Mouse (Mus musculus) MEL (cell line): ENCODE measurements around the gene Mypn. TPM values are rescaled to one million over a fixed set of nuclear protein-coding genes. Genes with fewer than 3 reads are reported as not detected.

ENCODE experiments used
- DNase-seq: peaks from one replicate; pipeline ENCODE4 v3.0.0; 2011; ENCODE audit warnings: low read depth, low spot score
- H3K27ac ChIP-seq: 2 replicates; pipeline ENCODE4 v1.5.1; 2012; ENCODE audit warnings: low read depth, mild to moderate bottlenecking, control low read depth, low read length, moderate library complexity; ENCODE audit not compliant: control insufficient read depth
- H3K27me3 ChIP-seq, 2 experiments: fragments of 150-350 bp in 1 of 2; sonication (generic) in 1 of 2; 2 replicates each; pipeline ENCODE4 v1.6.1; 2012; ENCODE audit warnings: low read length in 2 of 2, mild to moderate bottlenecking in 2 of 2, improper control_type of control experiment in 1 of 2, moderate library complexity in 1 of 2; ENCODE audit not compliant: insufficient read depth in 2 of 2, control insufficient read depth in 1 of 2
- H3K36me3 ChIP-seq, 2 experiments: 2 replicates each; pipeline ENCODE4 v1.6.1; 2012 to 2014; ENCODE audit warnings: low read length in 2 of 2, improper control_type of control experiment in 1 of 2, inconsistent platforms in 1 of 2, mild to moderate bottlenecking in 1 of 2; ENCODE audit not compliant: insufficient read depth in 2 of 2, control insufficient read depth in 1 of 2
- H3K4me1 ChIP-seq, 2 experiments: fragments of 150-350 bp in 1 of 2; sonication (generic) in 1 of 2; 2 replicates each; pipeline ENCODE4 v1.6.1; 2012; ENCODE audit warnings: low read length in 2 of 2, improper control_type of control experiment in 1 of 2, mild to moderate bottlenecking in 1 of 2; ENCODE audit not compliant: insufficient read depth in 2 of 2, control insufficient read depth in 1 of 2
- H3K4me3 ChIP-seq, 2 experiments: fragments of 150-350 bp in 1 of 2; sonication (generic) in 1 of 2; 2 replicates each; pipeline ENCODE4 v1.5.1; 2012; ENCODE audit warnings: low read depth in 2 of 2, low read length in 2 of 2, mild to moderate bottlenecking in 2 of 2, moderate library complexity in 2 of 2, control low read depth in 1 of 2, improper control_type of control experiment in 1 of 2; ENCODE audit not compliant: control insufficient read depth in 1 of 2, insufficient read depth in 1 of 2
- H3K79me2 ChIP-seq: 2 replicates; pipeline ENCODE4 v1.6.1; 2012; ENCODE audit warnings: mild to moderate bottlenecking, low read length, moderate library complexity; ENCODE audit not compliant: control insufficient read depth, poor library complexity, insufficient read depth
- H3K9ac ChIP-seq: 2 replicates; pipeline ENCODE4 v1.6.1; 2012; ENCODE audit warnings: low read depth, mild to moderate bottlenecking, control low read depth, low read length, moderate library complexity; ENCODE audit not compliant: control insufficient read depth, poor library complexity, severe bottlenecking
- H3K9me3 ChIP-seq: fragments of 150-350 bp; sonication (generic); replicated peaks from 2 replicates; pipeline ENCODE4 v1.6.1; 2012; ENCODE audit warnings: mild to moderate bottlenecking, low read length, improper control_type of control experiment, moderate library complexity; ENCODE audit not compliant: insufficient read depth
- BHLHE40 ChIP-seq: IDR thresholded peaks from 2 replicates; pipeline ENCODE4 v1.6.1; 2012; ENCODE audit warnings: low read depth, mild to moderate bottlenecking, inconsistent platforms, low read length, improper control_type of control experiment, borderline replicate concordance
- CHD2 ChIP-seq: IDR thresholded peaks from 2 replicates; pipeline ENCODE4 v1.6.1; 2011; ENCODE audit warnings: low read length, improper control_type of control experiment
- CTCF ChIP-seq, 3 experiments: IDR thresholded peaks in 2 of 3; conservative IDR thresholded peaks in 1 of 3; 2 replicates each; pipeline ENCODE4 v1.5.1; 2011 to 2012; ENCODE audit warnings: low read length in 3 of 3, low read depth in 2 of 3, mild to moderate bottlenecking in 2 of 3, improper control_type of control experiment in 1 of 3, inconsistent platforms in 1 of 3, mixed read lengths in 1 of 3, moderate library complexity in 1 of 3; ENCODE audit not compliant: control insufficient read depth in 1 of 3, insufficient read depth in 1 of 3, poor library complexity in 1 of 3, severe bottlenecking in 1 of 3
- E2F4 ChIP-seq: IDR thresholded peaks from 2 replicates; pipeline ENCODE4 v1.6.1; 2011; ENCODE audit warnings: low read depth, low read length, improper control_type of control experiment, borderline replicate concordance
- GABPA ChIP-seq: IDR thresholded peaks from 2 replicates; pipeline ENCODE4 v1.6.1; 2012; ENCODE audit warnings: low read depth, mild to moderate bottlenecking, inconsistent platforms, low read length, improper control_type of control experiment, moderate library complexity
- MEF2A ChIP-seq: IDR thresholded peaks from 2 replicates; pipeline ENCODE4 v1.6.1; 2014; ENCODE audit warnings: low read depth, mild to moderate bottlenecking, inconsistent platforms, low read length, improper control_type of control experiment; ENCODE audit not compliant: poor library complexity, insufficient replicate concordance, severe bottlenecking; ENCODE audit errors: extremely low read depth
- POLR2A ChIP-seq, 2 experiments: IDR thresholded peaks; 2 replicates each; pipeline ENCODE4 v1.6.1; 2011 to 2012; ENCODE audit warnings: low read length in 2 of 2, mild to moderate bottlenecking in 2 of 2, control low read depth in 1 of 2, improper control_type of control experiment in 1 of 2, low read depth in 1 of 2, moderate library complexity in 1 of 2; ENCODE audit not compliant: control insufficient read depth in 1 of 2, insufficient read depth in 1 of 2, poor library complexity in 1 of 2
- RAD21 ChIP-seq: IDR thresholded peaks from 2 replicates; pipeline ENCODE4 v1.6.1; 2011; ENCODE audit warnings: mild to moderate bottlenecking, low read depth, low read length, improper control_type of control experiment
- SIN3A ChIP-seq: IDR thresholded peaks from 2 replicates; pipeline ENCODE4 v1.6.1; 2012; ENCODE audit warnings: low read length, improper control_type of control experiment, inconsistent platforms
- SMC3 ChIP-seq: IDR thresholded peaks from 2 replicates; pipeline ENCODE4 v1.6.1; 2011; ENCODE audit warnings: low read depth, low read length, improper control_type of control experiment
- ZC3H11A ChIP-seq: IDR thresholded peaks from 2 replicates; pipeline ENCODE4 v1.6.1; 2012; ENCODE audit warnings: low read depth, mild to moderate bottlenecking, inconsistent platforms, low read length, improper control_type of control experiment
- polyA plus RNA-seq, 2 experiments: library from polyadenylated mRNA; stranded (reverse) in 1 of 2; unstranded in 1 of 2; fragments of >175 nt in 1 of 2; fragments of >200 nt in 1 of 2; gene quantifications; 2 replicates each; pipeline versions ENCODE4 v1.2.1 to v1.2.4; 2012; ENCODE audit warnings: low replicate concordance in 2 of 2, low read depth in 1 of 2; ENCODE audit not compliant: insufficient read length in 2 of 2, insufficient read depth in 1 of 2, missing spikeins in 1 of 2
- total RNA-seq: library from RNA; depleted of rRNA; stranded (reverse); fragments of 300-350 nt; gene quantifications from 2 replicates; pipeline ENCODE4 v1.2.3, GENCODE M21; 2012; rRNA removed

Gene Mypn
- total and polyA plus RNA-seq, 3 experiments, result not detected

DNA sequence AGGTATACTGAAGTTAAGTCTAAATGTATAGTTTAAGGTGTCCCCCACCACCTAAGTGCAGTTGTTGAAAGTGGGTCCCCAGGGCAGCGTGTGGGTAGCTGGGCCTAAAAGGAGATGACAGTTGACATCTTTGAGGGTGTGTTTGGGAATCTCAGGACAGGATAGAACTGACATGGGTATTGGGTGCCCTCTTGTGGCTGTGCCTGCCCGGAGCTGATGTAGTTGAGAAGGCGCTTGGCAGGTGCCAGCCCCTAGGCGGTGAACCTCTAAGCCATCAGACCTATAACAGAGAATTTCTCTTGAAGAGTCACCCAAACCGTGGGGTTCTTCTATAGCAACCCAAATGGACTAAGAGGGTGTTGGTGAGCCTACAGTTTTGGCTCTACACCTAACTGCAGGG, 137.8 kb downstream of the Mypn start:
- no peaks in the 10 kb centered on the region for H3K9me3 ChIP-seq
- H3K27ac ChIP-seq, result no peak overlapping the region
- H3K4me1 ChIP-seq, result no peaks in the 10 kb centered on the region
- no peaks in the 10 kb centered on the region; a peak in 1 of 4 replicates for H3K27me3 ChIP-seq
- no peaks in the 10 kb centered on the region for H3K36me3 ChIP-seq
- DNase-seq, result peak; percentile 57
- no peak overlapping the region for H3K9ac ChIP-seq
- no peaks in the 10 kb centered on the region for H3K79me2 ChIP-seq
- TF ChIP-seq SIN3A (no peak), CTCF (IDR thresholded peaks at IDR 0.05 in 2 of 3, conservative IDR thresholded peaks at IDR 0.05 in 1 of 3; ENCODE audit: control insufficient read depth in 1 of 3, insufficient read depth in 1 of 3, low read depth in 2 of 3, low read length in 3 of 3, poor library complexity in 1 of 3, severe bottlenecking in 1 of 3) (peak; percentile 39 to 83 (median 82)), RAD21 (peak; percentile 79), MEF2A (no peak), ZC3H11A (peak; percentile 71), E2F4 (no peak), CHD2 (no peak), GABPA (no peak), POLR2A (IDR thresholded peaks at IDR 0.05; ENCODE audit: control insufficient read depth in 1 of 2, insufficient read depth in 1 of 2, low read depth in 1 of 2, low read length in 2 of 2, poor library complexity in 1 of 2) (no peak), SMC3 (peak; percentile 83), BHLHE40 (0 out of 2 replicates have a peak, but pooled peaks have one; percentile 12)
- H3K4me3 ChIP-seq, result no peak overlapping the region

Other genes with a start within 250 kb of the Mypn start
- 1.2 and 1.8 TPM in 2 replicates for gene Rufy2, start 223.7 kb downstream of the Mypn start, total RNA-seq
- 1 to 10 TPM in 1 of 2 experiments, not detected in 1; 2.6 TPM for gene Rufy2, start 223.7 kb downstream of the Mypn start, polyA plus RNA-seq
- 11.5 and 16.0 TPM in 2 replicates for gene Hnrnph3, start 179.7 kb downstream of the Mypn start, total RNA-seq
- gene Hnrnph3, start 179.7 kb downstream of the Mypn start, polyA plus RNA-seq, result 10 to 100 TPM in 1 of 2 experiments, not detected in 1; 62.4 TPM
- gene Pbld2, start 179.6 kb downstream of the Mypn start, total RNA-seq, result 0.13 and 0.15 TPM in 2 replicates
- gene Pbld2, start 179.6 kb downstream of the Mypn start, polyA plus RNA-seq, result under 1 TPM in 1 of 2 experiments, not detected in 1; 0.15 TPM
- gene Pbld1, start 143.8 kb downstream of the Mypn start, total RNA-seq, result 0.50 and 0.95 TPM in 2 replicates
- under 1 TPM in 1 of 2 experiments, not detected in 1; 0.47 TPM for gene Pbld1, start 143.8 kb downstream of the Mypn start, polyA plus RNA-seq
- not detected in 2 replicates for gene Atoh7, start 104.3 kb downstream of the Mypn start, total RNA-seq
- gene Atoh7, start 104.3 kb downstream of the Mypn start, polyA plus RNA-seq, result not detected
- 37.1 and 38.6 TPM in 2 replicates for gene Herc4, start 39.9 kb upstream of the Mypn start, total RNA-seq
- gene Herc4, start 39.9 kb upstream of the Mypn start, polyA plus RNA-seq, result 100 to 1,000 TPM in 1 of 2 experiments, 10 to 100 TPM in 1; 57.1 to 140 TPM
- gene Sirt1, start 177.8 kb upstream of the Mypn start, total RNA-seq, result 9.1 and 13.2 TPM in 2 replicates
- 10 to 100 TPM in 1 of 2 experiments, not detected in 1; 19.8 TPM for gene Sirt1, start 177.8 kb upstream of the Mypn start, polyA plus RNA-seq
- gene Dnajc12, start 178.5 kb upstream of the Mypn start, total RNA-seq, result 2.7 and 2.9 TPM in 2 replicates
- gene Dnajc12, start 178.5 kb upstream of the Mypn start, polyA plus RNA-seq, result 1 to 10 TPM in 1 of 2 experiments, not detected in 1; 7.3 TPM
- not detected in 2 replicates for gene Gm7075, start 217.8 kb upstream of the Mypn start, total RNA-seq
- gene Gm7075, start 217.8 kb upstream of the Mypn start, polyA plus RNA-seq, result not detected
- gene Ctnna3, start 226.1 kb upstream of the Mypn start, total RNA-seq, result not detected in 2 replicates
- not detected for gene Ctnna3, start 226.1 kb upstream of the Mypn start, polyA plus RNA-seq